Mouse (Mus musculus) cerebellum, postnatal 36 days (tissue): ENCODE data around the gene Mpped1.
A peak's percentile ranks its signal among the peaks of the same experiment; 100 is the strongest.

Experiments used
- DNase-seq, 2 experiments: peaks; one replicate each; pipeline ENCODE4 v3.0.0; 2021 to 2022; ENCODE audit warnings: mixed read lengths in 2 of 2

Gene Mpped1

GRCm38 (mm10) chr15:83779387-83779786 is at the start of gene Mpped1:
Gene Mpped1, plus strand, starts transcription at chr15:83779467.
- no peak for DNase-seq

- no peak for DNase-seq
Observed at GRCm38 (mm10) chr15:83740676-83741422, 38.4 kb upstream of the Mpped1 start.

GRCm38 (mm10) chr15:83742018-83742417 is 37.2 kb upstream of the Mpped1 start:
- no peak for DNase-seq

GRCm38 (mm10) chr15:83746311-83746710 is 33.0 kb upstream of the Mpped1 start:
- DNase-seq: no peak

- no peak for DNase-seq
Observed at GRCm38 (mm10) chr15:83748986-83749385, 30.3 kb upstream of the Mpped1 start.

DNA sequence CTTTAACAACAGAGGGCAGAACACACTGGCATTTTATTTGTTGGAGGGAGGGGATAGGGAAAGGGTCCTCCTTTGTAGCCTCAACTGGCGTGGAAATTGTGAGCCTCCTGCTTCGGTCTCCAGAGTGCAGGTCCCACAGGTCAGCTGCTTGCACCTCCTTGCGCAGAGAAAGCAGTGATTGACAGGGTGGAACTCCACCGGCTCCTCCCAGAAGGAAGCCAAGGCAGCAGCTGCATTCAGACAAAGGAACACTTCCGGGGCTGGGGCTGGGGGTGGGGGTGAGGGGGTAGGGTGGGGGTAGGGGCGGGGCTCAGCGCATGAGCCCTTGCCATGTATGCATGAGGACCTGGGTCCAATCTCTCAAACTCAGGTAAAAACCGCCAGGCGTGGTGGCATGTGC is 29.8 kb upstream of the Mpped1 start:
- no peak for DNase-seq

- no peak for DNase-seq
Observed at GRCm38 (mm10) chr15:83756742-83757141, 22.5 kb upstream of the Mpped1 start.

DNA sequence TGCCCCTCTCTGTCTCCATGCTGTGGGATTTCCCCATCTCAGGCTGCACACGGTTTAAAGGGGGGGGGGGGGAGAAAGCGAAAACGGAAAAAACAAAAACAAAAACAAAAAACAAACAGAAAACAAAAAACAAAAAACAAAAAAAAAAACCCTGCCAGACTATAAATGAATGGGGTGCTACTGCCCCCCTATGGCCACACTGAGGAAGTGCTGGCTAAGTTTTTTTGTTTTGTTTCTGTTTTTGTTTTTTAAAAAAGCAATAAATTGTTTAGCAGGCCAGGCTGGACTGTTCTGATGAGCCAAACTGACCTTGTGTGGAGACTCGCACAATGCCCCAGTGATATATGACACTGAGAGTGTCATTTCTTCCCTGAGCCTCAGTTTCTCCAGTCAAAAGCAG is 20.3 kb upstream of the Mpped1 start:
- no peak for DNase-seq

DNA sequence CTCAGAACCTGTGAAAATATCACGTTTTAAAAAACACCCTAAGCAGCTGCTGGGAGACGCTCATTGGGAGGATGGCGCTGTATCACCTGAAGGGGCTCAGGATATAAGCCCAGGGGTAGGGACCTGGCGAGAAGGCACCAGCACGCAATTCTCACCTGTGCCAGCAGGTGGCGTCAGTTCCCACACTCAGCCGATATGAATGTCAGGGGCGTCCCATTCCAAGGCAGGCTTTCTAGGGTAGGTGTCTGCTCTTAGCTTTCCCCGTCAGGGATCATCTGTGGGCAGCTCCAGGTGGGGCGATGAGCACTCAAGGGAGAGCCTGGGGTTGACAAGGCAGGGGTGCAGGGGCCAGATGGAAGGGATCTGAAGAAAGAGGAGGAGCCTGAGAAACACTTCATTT is 18.6 kb upstream of the Mpped1 start:
- peak; percentile 54 to 59 for DNase-seq

GRCm38 (mm10) chr15:83761512-83761911 is 17.8 kb upstream of the Mpped1 start:
- no peak for DNase-seq

- DNase-seq: no peak
Observed at GRCm38 (mm10) chr15:83765388-83766029, 13.8 kb upstream of the Mpped1 start.

DNA sequence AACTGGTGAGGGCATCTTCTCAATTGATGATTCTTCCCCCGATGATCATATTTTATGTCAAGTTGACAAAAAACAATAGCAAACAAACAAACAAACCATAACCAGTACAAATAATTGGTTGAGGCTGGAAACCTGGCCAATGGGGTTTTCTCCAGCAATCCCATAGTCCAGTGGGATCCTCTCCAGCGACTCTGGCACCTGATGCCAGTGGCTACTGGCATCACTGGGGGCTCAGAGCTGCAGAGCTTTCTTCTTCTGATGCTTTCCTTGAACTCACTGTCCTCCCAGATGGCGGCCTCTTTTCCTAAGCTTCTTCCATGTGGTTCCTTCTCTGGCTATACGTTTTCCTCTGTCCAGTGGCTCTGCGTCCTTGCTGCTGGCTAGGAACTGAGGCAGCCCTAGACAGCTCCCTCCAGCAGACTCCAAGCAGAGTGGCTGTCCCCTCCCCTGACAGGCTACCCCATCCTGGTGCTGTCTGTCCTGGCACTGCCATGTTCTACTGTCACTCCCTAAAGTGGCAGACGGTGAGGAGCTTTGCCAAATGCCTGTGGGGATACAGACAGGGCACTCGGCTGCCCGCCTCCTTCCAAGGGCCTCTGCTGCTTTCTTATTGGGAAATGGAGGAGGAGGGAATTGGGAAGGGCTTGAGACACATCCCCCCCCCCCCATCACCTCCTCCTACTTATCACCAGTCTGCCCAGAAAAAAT is 7.8 kb upstream of the Mpped1 start:
- peak; percentile 66 to 67 for DNase-seq

- DNase-seq: peak in 1 of 2 experiments; percentile 17
Observed at GRCm38 (mm10) chr15:83772460-83772859, 6.8 kb upstream of the Mpped1 start.

GRCm38 (mm10) chr15:83772953-83773352 is 6.3 kb upstream of the Mpped1 start:
- no peak for DNase-seq

DNA sequence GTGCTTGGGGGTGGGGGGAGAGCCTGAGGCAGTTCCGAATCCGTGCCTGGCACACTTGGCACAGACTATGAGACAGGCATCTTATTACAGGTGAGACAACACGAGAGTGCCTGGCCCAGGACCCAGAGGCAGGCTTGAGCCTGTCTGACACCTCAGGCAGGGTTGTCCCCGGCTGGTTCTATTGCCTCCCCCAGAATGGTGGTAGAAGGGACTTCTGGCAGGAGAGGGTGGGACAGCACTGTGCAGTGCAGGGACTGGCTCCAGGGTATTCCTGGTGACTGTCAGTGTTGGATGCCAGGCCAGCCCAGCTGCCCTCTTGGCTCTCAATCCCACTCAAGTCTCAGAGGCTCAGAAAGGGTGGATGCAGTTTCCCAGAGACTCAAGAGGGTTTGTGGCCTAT is 4.3 kb upstream of the Mpped1 start:
- DNase-seq: no peak

DNA sequence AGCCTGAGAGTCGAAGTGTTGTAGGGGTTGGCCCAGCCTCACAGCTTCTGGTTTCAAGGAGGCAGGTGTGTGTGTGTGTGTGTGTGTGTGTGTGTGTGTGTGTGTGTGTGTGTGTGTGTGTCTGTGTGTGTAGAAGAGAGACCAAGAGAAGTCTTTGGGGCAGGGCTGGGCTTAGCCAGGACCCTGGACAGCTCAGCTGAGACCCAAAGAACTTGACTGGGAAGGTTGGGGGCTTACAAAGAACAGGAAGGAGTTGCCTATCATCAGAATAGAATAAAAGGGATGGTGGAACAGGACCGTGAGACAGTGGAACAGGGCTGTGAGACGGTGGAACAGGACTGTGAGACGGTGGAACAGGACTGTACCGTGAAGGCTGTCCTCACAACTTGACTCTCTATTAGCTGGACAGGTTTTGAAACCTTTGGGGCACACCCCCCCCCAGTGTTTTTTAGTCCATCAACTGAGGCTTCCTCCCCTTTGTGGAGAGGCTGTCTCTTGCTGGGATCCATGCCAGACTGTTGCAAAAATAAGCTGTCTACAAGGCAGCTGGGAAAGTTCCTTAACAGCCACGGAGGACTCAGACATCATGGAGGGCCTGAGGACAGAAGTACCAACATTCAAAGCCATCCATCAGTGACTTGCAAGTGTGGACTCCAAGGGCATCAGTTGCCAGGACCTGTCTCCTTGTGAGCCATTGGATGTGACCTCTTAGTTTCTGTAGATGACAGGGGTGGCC is 2.8 kb upstream of the Mpped1 start:
- DNase-seq: no peak

GRCm38 (mm10) chr15:83777476-83777875 is 1.8 kb upstream of the Mpped1 start:
- DNase-seq: no peak

GRCm38 (mm10) chr15:83779855-83780740 is 831 bp downstream of the Mpped1 start:
- DNase-seq: no peak

GRCm38 (mm10) chr15:83781304-83781703 is 2.0 kb downstream of the Mpped1 start:
- DNase-seq: no peak

GRCm38 (mm10) chr15:83782284-83782683 is 3.0 kb downstream of the Mpped1 start:
- DNase-seq: no peak

GRCm38 (mm10) chr15:83784772-83785171 is 5.5 kb downstream of the Mpped1 start:
- no peak for DNase-seq

- DNase-seq: peak; percentile 21 to 31
Observed at GRCm38 (mm10) chr15:83789046-83789445, 9.8 kb downstream of the Mpped1 start.
